Mouse (Mus musculus) CD4-positive helper T cell, adult 2 months (primary cell): ENCODE data around the gene Stap2.

ENCODE experiments used
- DNase-seq: peaks from one replicate; pipeline ENCODE4 v3.0.0-alpha.2; 2012; ENCODE audit warnings: low read depth, missing footprints, low spot score

Gene Stap2

GRCm38 (mm10) chr17:56007444-56008355 is 2.3 kb upstream of the Stap2 start:
- DNase-seq: no peak

- DNase-seq: no peak
These were observed 1.6 kb upstream of the Stap2 start for GRCm38 (mm10) chr17:56006956-56007355.

- DNase-seq: no peak
These were observed 2.4 kb downstream of the Stap2 start for GRCm38 (mm10) chr17:56003000-56003399.

- DNase-seq: no peak
These were observed 5.4 kb downstream of the Stap2 start for GRCm38 (mm10) chr17:55999794-56000499.

- no peak for DNase-seq
These were observed 9.4 kb downstream of the Stap2 start for GRCm38 (mm10) chr17:55996007-55996406.

GRCm38 (mm10) chr17:55990278-55990898 is 15.0 kb downstream of the Stap2 start:
- DNase-seq: no peak

- DNase-seq: no peak
These were observed 19.1 kb downstream of the Stap2 start, which contains the start of gene Fsd1 for GRCm38 (mm10) chr17:55986030-55986961. Fsd1 (plus strand) TSS chr17:55986509.

- DNase-seq: no peak
These were observed 28.1 kb downstream of the Stap2 start for GRCm38 (mm10) chr17:55977301-55977700.

- peak; percentile 79 for DNase-seq
These were observed 29.0 kb downstream of the Stap2 start for GRCm38 (mm10) chr17:55976255-55976862.

- no peak for DNase-seq
These were observed 33.9 kb downstream of the Stap2 start for GRCm38 (mm10) chr17:55971453-55971852.

- no peak for DNase-seq
These were observed 35.2 kb downstream of the Stap2 start, which contains the start of gene Shd for GRCm38 (mm10) chr17:55969966-55970891. Shd (plus strand) TSS chr17:55970467.

- no peak for DNase-seq
These were observed 35.8 kb downstream of the Stap2 start for GRCm38 (mm10) chr17:55969560-55969959.

GRCm38 (mm10) chr17:55968210-55968609 is 37.2 kb downstream of the Stap2 start:
- no peak for DNase-seq

GRCm38 (mm10) chr17:55967186-55967585 is 38.2 kb downstream of the Stap2 start:
- no peak for DNase-seq

- no peak for DNase-seq
These were observed 40.4 kb downstream of the Stap2 start for GRCm38 (mm10) chr17:55964996-55965395.

GRCm38 (mm10) chr17:55964496-55964895 is 40.9 kb downstream of the Stap2 start:
- no peak for DNase-seq

GRCm38 (mm10) chr17:55963171-55963570 is 42.2 kb downstream of the Stap2 start:
- DNase-seq: no peak

GRCm38 (mm10) chr17:55961631-55962030 is 43.8 kb downstream of the Stap2 start:
- no peak for DNase-seq

GRCm38 (mm10) chr17:55960791-55961190 is 44.6 kb downstream of the Stap2 start:
- no peak for DNase-seq
